Mouse (Mus musculus) kidney, embryonic 14.5 days (tissue): Measurements from ENCODE around the gene Mrc2. TPM values are rescaled to one million over a fixed set of nuclear protein-coding genes. Genes with fewer than 3 reads are reported as not detected.

ENCODE experiments used
- ATAC-seq: fragments of 200-750 bp; cut with Nextera tagmentation; 2 replicates; pipeline ENCODE4 v1.8.0; 2017; ENCODE audit warnings: moderate number of reproducible peaks, mild to moderate bottlenecking, moderate TSS enrichment, moderate library complexity; ENCODE audit not compliant: low FRiP score, low TSS enrichment
- H3K27ac ChIP-seq: fragments of 300-500 bp; sonication (generic); 2 replicates; pipeline ENCODE4 v1.5.1; 2014; ENCODE audit warnings: low read depth, mild to moderate bottlenecking, low read length, moderate library complexity, mixed read lengths
- H3K27me3 ChIP-seq: fragments of 300-500 bp; sonication (generic); 2 replicates; pipeline ENCODE4 v1.6.1; 2014; ENCODE audit warnings: mild to moderate bottlenecking, low read length; ENCODE audit not compliant: control insufficient read depth, insufficient read depth
- H3K36me3 ChIP-seq: fragments of 300-500 bp; sonication (generic); 2 replicates; pipeline ENCODE4 v1.6.1; 2014; ENCODE audit warnings: low read length, mixed read lengths; ENCODE audit not compliant: control insufficient read depth, insufficient read depth
- H3K4me1 ChIP-seq: fragments of 300-500 bp; sonication (generic); 2 replicates; pipeline ENCODE4 v1.6.1; 2014; ENCODE audit warnings: low read length, mixed read lengths; ENCODE audit not compliant: control insufficient read depth, insufficient read depth
- H3K4me2 ChIP-seq: fragments of 300-500 bp; sonication (generic); replicated peaks from 2 replicates; pipeline ENCODE4 v1.6.1; 2014; ENCODE audit warnings: low read depth, mild to moderate bottlenecking, low read length
- H3K4me3 ChIP-seq: fragments of 300-500 bp; sonication (generic); 2 replicates; pipeline ENCODE4 v1.5.1; 2014; ENCODE audit warnings: mild to moderate bottlenecking, low read length
- H3K9ac ChIP-seq: fragments of 300-500 bp; sonication (generic); 2 replicates; pipeline ENCODE4 v1.6.1; 2014; ENCODE audit warnings: low read depth, mild to moderate bottlenecking, low read length, moderate library complexity
- H3K9me3 ChIP-seq: fragments of 300-500 bp; sonication (generic); 2 replicates; pipeline ENCODE4 v1.6.1; 2016; ENCODE audit warnings: low read length; ENCODE audit not compliant: control insufficient read depth
- WGBS: fragments of 180-500 bp; shearing (Covaris S2); extraction: QIAGEN DNeasy Blood & Tissue Kit; methylation state at CpG from one replicate; pipeline ENCODE4 v1.1.7; 2014; 5-methylcytosine and 5-hydroxymethylcytosine counted together
- polyA plus RNA-seq: library from polyadenylated mRNA; unstranded; fragments of >200 nt; fragmentation: Nextera tagmentation; extraction: Ambion mirVana; gene quantifications from 2 replicates; pipeline ENCODE4 v1.2.1, GENCODE M21; 2014

Gene Mrc2
- polyA plus RNA-seq, 1 experiment from 2014 or later = 11.5 TPM

- H3K4me1 ChIP-seq = no peaks in the 10 kb centered on the region
- no peak for ATAC-seq
- no peak overlapping the region for H3K4me3 ChIP-seq
- no peaks in the 10 kb centered on the region for H3K9me3 ChIP-seq
- H3K36me3 ChIP-seq = peaks cover 64% of the 10 kb centered on the region
- no peak overlapping the region for H3K4me2 ChIP-seq
- H3K27ac ChIP-seq = no peak overlapping the region
- 21% methylated on average over 2 of the region's 2 CpGs for WGBS
- no peaks in the 10 kb centered on the region for H3K27me3 ChIP-seq
- H3K9ac ChIP-seq = no peak overlapping the region
These were observed 22.3 kb upstream of the Mrc2 start for GRCm38 (mm10) chr11:105270155-105270554.

GRCm38 (mm10) chr11:105280456-105280855 lies 12.0 kb upstream of the Mrc2 start:
- Histone ChIP-seq H3K9me3 (no peaks in the 10 kb centered on the region), H3K27ac (no peak overlapping the region), H3K27me3 (no peaks in the 10 kb centered on the region), H3K4me1 (no peaks in the 10 kb centered on the region), H3K36me3 (peaks cover 58% of the 10 kb centered on the region), H3K9ac (no peak overlapping the region), H3K4me2 (no peak overlapping the region), H3K4me3 (no peak overlapping the region)
- WGBS = 82% methylated on average over 6 of the region's 6 CpGs
- ATAC-seq = no peak

GRCm38 (mm10) chr11:105281291-105281690 lies 11.2 kb upstream of the Mrc2 start:
- H3K27me3 ChIP-seq = no peaks in the 10 kb centered on the region
- no peak overlapping the region for H3K4me2 ChIP-seq
- ATAC-seq = no peak
- WGBS = 86% methylated on average over 7 of the region's 7 CpGs
- no peak overlapping the region for H3K4me3 ChIP-seq
- no peak overlapping the region for H3K9ac ChIP-seq
- H3K27ac ChIP-seq = no peak overlapping the region
- no peaks in the 10 kb centered on the region for H3K9me3 ChIP-seq
- no peaks in the 10 kb centered on the region for H3K4me1 ChIP-seq
- peaks cover 56% of the 10 kb centered on the region for H3K36me3 ChIP-seq

GRCm38 (mm10) chr11:105281763-105282459 lies 10.5 kb upstream of the Mrc2 start:
- Histone ChIP-seq H3K4me3 (no peak overlapping the region), H3K4me1 (no peaks in the 10 kb centered on the region), H3K27me3 (no peaks in the 10 kb centered on the region), H3K4me2 (no peak overlapping the region), H3K9me3 (no peaks in the 10 kb centered on the region), H3K27ac (no peak overlapping the region), H3K36me3 (peaks cover 53% of the 10 kb centered on the region), H3K9ac (no peak overlapping the region)
- no peak for ATAC-seq
- 84% methylated on average over 12 of the region's 12 CpGs for WGBS

- no peaks in the 10 kb centered on the region for H3K4me1 ChIP-seq
- no peaks in the 10 kb centered on the region for H3K27me3 ChIP-seq
- H3K9me3 ChIP-seq = no peaks in the 10 kb centered on the region
- ATAC-seq = no peak
- H3K4me3 ChIP-seq = no peak overlapping the region
- no peak overlapping the region for H3K27ac ChIP-seq
- no peak overlapping the region for H3K4me2 ChIP-seq
- peaks cover 53% of the 10 kb centered on the region for H3K36me3 ChIP-seq
- WGBS = 36% methylated on average over 2 of the region's 2 CpGs
- no peak overlapping the region for H3K9ac ChIP-seq
These were observed 10.0 kb upstream of the Mrc2 start for GRCm38 (mm10) chr11:105282460-105282859.

- peaks cover 57% of the 10 kb centered on the region for H3K36me3 ChIP-seq
- H3K4me1 ChIP-seq = no peaks in the 10 kb centered on the region
- no peak overlapping the region for H3K9ac ChIP-seq
- H3K4me3 ChIP-seq = no peak overlapping the region
- 97% methylated on average over 9 of the region's 9 CpGs for WGBS
- no peaks in the 10 kb centered on the region for H3K27me3 ChIP-seq
- no peaks in the 10 kb centered on the region for H3K9me3 ChIP-seq
- H3K27ac ChIP-seq = no peak overlapping the region
- no peak for ATAC-seq
- H3K4me2 ChIP-seq = no peak overlapping the region
These were observed 9.4 kb upstream of the Mrc2 start for GRCm38 (mm10) chr11:105283016-105283415.

- Histone ChIP-seq H3K36me3 (peaks cover 39% of the 10 kb centered on the region), H3K4me2 (no peak overlapping the region), H3K9ac (no peak overlapping the region), H3K9me3 (no peaks in the 10 kb centered on the region), H3K4me3 (no peak overlapping the region), H3K27ac (0 out of 2 replicates have a peak overlapping the region, but pooled peaks have one; percentile 17), H3K4me1 (0 out of 2 replicates have a peak, but pooled peaks cover 2% of the 10 kb centered on the region), H3K27me3 (no peaks in the 10 kb centered on the region)
- peak; percentile 55; the same call in 1 of the 2 replicates for ATAC-seq
- 28% methylated on average over 3 of the region's 3 CpGs for WGBS
These were observed 6.7 kb upstream of the Mrc2 start for GRCm38 (mm10) chr11:105285720-105286119.

- 0 out of 2 replicates have a peak overlapping the region, but pooled peaks have one; percentile 4 for H3K9ac ChIP-seq
- no peak overlapping the region for H3K4me3 ChIP-seq
- H3K36me3 ChIP-seq = peaks cover 19% of the 10 kb centered on the region
- no peak overlapping the region for H3K27ac ChIP-seq
- peaks cover 20% of the 10 kb centered on the region for H3K4me1 ChIP-seq
- 65% methylated on average over 3 of the region's 3 CpGs for WGBS
- H3K4me2 ChIP-seq = no peak overlapping the region
- H3K9me3 ChIP-seq = no peaks in the 10 kb centered on the region
- ATAC-seq = no peak
- no peaks in the 10 kb centered on the region for H3K27me3 ChIP-seq
These were observed 3.0 kb upstream of the Mrc2 start for GRCm38 (mm10) chr11:105289403-105289802.

- Histone ChIP-seq H3K27me3 (no peaks in the 10 kb centered on the region), H3K4me1 (peaks cover 26% of the 10 kb centered on the region), H3K27ac (peak overlapping the region; percentile 95), H3K9me3 (no peaks in the 10 kb centered on the region), H3K9ac (peak overlapping the region; percentile 71), H3K4me2 (peak overlapping the region; percentile 73), H3K36me3 (peaks cover 11% of the 10 kb centered on the region), H3K4me3 (peak overlapping the region; percentile 70)
- WGBS = 3% methylated on average over 10 of the region's 10 CpGs
- ATAC-seq = no peak; the same call in 1 of the 2 replicates
These were observed 741 bp upstream of the Mrc2 start for GRCm38 (mm10) chr11:105291681-105292123.
